Comparison of ENCODE assay signal across 8 mouse cellular contexts in genomic region chr2:118975855-118976254, GRCm38 (mm10). TPM values are rescaled to one million over a fixed set of nuclear protein-coding genes. Genes with fewer than 3 reads are reported as not detected.
DNase-seq lines count a peak whose midpoint lies in the region; ATAC-seq lines count a peak whose summit lies in the region.

No protein-coding gene starts in this region.

- 6% methylated on average over 15 of the region's 15 CpGs for WGBS in neural tube, embryonic 11.5 days
- under 1% methylated on average over 15 of the region's 15 CpGs for WGBS in heart, embryonic 16.5 days
- WGBS in limb, embryonic 15.5 days = 4% methylated on average over 15 of the region's 15 CpGs
- WGBS in stomach, embryonic 16.5 days = 3% methylated on average over 15 of the region's 15 CpGs

- peaks cover 32% of the 10 kb centered on the region for H3K27me3 ChIP-seq in neural tube, embryonic 11.5 days (ENCODE audit: control insufficient read depth, insufficient read depth, low read length)
- H3K27me3 ChIP-seq in heart, embryonic 16.5 days (ENCODE audit: control insufficient read depth, insufficient read depth, low read length) = peaks cover 19% of the 10 kb centered on the region
- H3K27me3 ChIP-seq in limb, embryonic 15.5 days = peaks cover 38% of the 10 kb centered on the region
- peaks cover 28% of the 10 kb centered on the region for H3K27me3 ChIP-seq in stomach, embryonic 16.5 days (ENCODE audit: control insufficient read depth, insufficient read depth, low read length)

- H3K4me1 ChIP-seq in neural tube, embryonic 11.5 days (ENCODE audit: control insufficient read depth, insufficient read depth, low read length) = no peaks in the 10 kb centered on the region
- H3K4me1 ChIP-seq in heart, embryonic 16.5 days (ENCODE audit: control insufficient read depth, insufficient read depth, low read length) = peaks cover 8% of the 10 kb centered on the region
- H3K4me1 ChIP-seq in limb, embryonic 15.5 days = peaks cover 15% of the 10 kb centered on the region
- H3K4me1 ChIP-seq in stomach, embryonic 16.5 days (ENCODE audit: control insufficient read depth, insufficient read depth, low read length) = peaks cover 8% of the 10 kb centered on the region; the same call in 1 of the 2 replicates

- H3K36me3 ChIP-seq in neural tube, embryonic 11.5 days (ENCODE audit: control insufficient read depth, insufficient read depth, low read length) = no peaks in the 10 kb centered on the region
- no peaks in the 10 kb centered on the region for H3K36me3 ChIP-seq in heart, embryonic 16.5 days (ENCODE audit: control insufficient read depth, insufficient read depth)
- no peaks in the 10 kb centered on the region for H3K36me3 ChIP-seq in limb, embryonic 15.5 days
- no peaks in the 10 kb centered on the region for H3K36me3 ChIP-seq in stomach, embryonic 16.5 days (ENCODE audit: control insufficient read depth, insufficient read depth, low read length)

- intact Hi-C loops in left cerebral cortex, postnatal 10 days (cut with DNase I) = no loop called here

- peak; percentile 4; the same call in 1 of the 2 replicates for ATAC-seq in neural tube, embryonic 11.5 days (ENCODE audit: insufficient read depth, low FRiP score, low TSS enrichment)
- peak; percentile 2; the same call in 1 of the 2 replicates for ATAC-seq in common myeloid progenitor, adult 5-6 weeks (replicated peaks; ENCODE audit: low read depth, poor library complexity, severe bottlenecking)
- no peak for ATAC-seq in heart, embryonic 16.5 days (replicated peaks; ENCODE audit: extremely low read depth, insufficient read depth, low FRiP score)
- ATAC-seq in limb, embryonic 15.5 days (ENCODE audit: insufficient number of reproducible peaks, low FRiP score, low TSS enrichment, low read depth) = no peak
- ATAC-seq in stomach, embryonic 16.5 days (ENCODE audit: insufficient read depth, low FRiP score) = no peak

- DNase-seq in neural tube, embryonic 11.5 days (ENCODE audit: low spot score) = no peak
- no peak for DNase-seq in neural tube, embryonic 10.5 days (ENCODE audit: extremely low spot score, low spot score)
- DNase-seq in urinary bladder, postnatal 25 days (ENCODE audit: low spot score) = no peak
- DNase-seq in left cerebral cortex, postnatal 10 days (ENCODE audit: extremely low spot score in 1 of 2, low spot score in 2 of 2) = no peak

- no peak overlapping the region for H3K27ac ChIP-seq in neural tube, embryonic 11.5 days (ENCODE audit: low read depth, low read length)
- no peak overlapping the region for H3K27ac ChIP-seq in heart, embryonic 16.5 days (ENCODE audit: low read length)
- H3K27ac ChIP-seq in limb, embryonic 15.5 days = no peak overlapping the region
- no peak overlapping the region for H3K27ac ChIP-seq in stomach, embryonic 16.5 days (ENCODE audit: low read length)

- H3K4me2 ChIP-seq in neural tube, embryonic 11.5 days (ENCODE audit: low read depth) = peak overlapping the region; percentile 75
- peak overlapping the region; percentile 97 for H3K4me2 ChIP-seq in heart, embryonic 16.5 days (ENCODE audit: low read depth, low read length)
- H3K4me2 ChIP-seq in limb, embryonic 15.5 days = peak overlapping the region; percentile 92
- H3K4me2 ChIP-seq in stomach, embryonic 16.5 days (ENCODE audit: low read depth, low read length) = peak overlapping the region; percentile 96

- H3K4me3 ChIP-seq in neural tube, embryonic 11.5 days (ENCODE audit: low read depth, low read length) = peak overlapping the region; percentile 47
- peak overlapping the region; percentile 72 for H3K4me3 ChIP-seq in heart, embryonic 16.5 days (ENCODE audit: low read length)
- peak overlapping the region; percentile 55 for H3K4me3 ChIP-seq in limb, embryonic 15.5 days
- peak overlapping the region; percentile 67 for H3K4me3 ChIP-seq in stomach, embryonic 16.5 days (replicated peaks; ENCODE audit: low read length)

- H3K9ac ChIP-seq in neural tube, embryonic 11.5 days (ENCODE audit: low read length) = peak overlapping the region; percentile 72
- H3K9ac ChIP-seq in heart, embryonic 16.5 days (ENCODE audit: low read length) = peak overlapping the region; percentile 84
- peak overlapping the region; percentile 61; the same call in 1 of the 2 replicates for H3K9ac ChIP-seq in limb, embryonic 15.5 days
- peak overlapping the region; percentile 85 for H3K9ac ChIP-seq in stomach, embryonic 16.5 days (ENCODE audit: low read length)

- no peaks in the 10 kb centered on the region for H3K9me3 ChIP-seq in neural tube, embryonic 11.5 days (ENCODE audit: control insufficient read depth, low read length)
- H3K9me3 ChIP-seq in heart, embryonic 16.5 days (replicated peaks; ENCODE audit: control insufficient read depth, low read length) = no peaks in the 10 kb centered on the region
- no peaks in the 10 kb centered on the region for H3K9me3 ChIP-seq in limb, embryonic 15.5 days
- no peaks in the 10 kb centered on the region for H3K9me3 ChIP-seq in stomach, embryonic 16.5 days (replicated peaks; ENCODE audit: control insufficient read depth, low read length)

RNA-seq across cellular contexts. Expression of gene Chst14, which starts 49.6 kb away (rescaled TPM):
- 23.4 and 26.0 TPM in 2 replicates for polyA plus RNA-seq in neural tube, embryonic 11.5 days (2014; fragmentation: Nextera tagmentation; extraction: Ambion mirVana)
- total RNA-seq in common myeloid progenitor, adult 5-6 weeks (2017) = 2.9 and 3.9 TPM in 2 replicates
- polyA plus RNA-seq in heart, embryonic 16.5 days (2015; fragmentation: Nextera tagmentation; extraction: Ambion mirVana) = 17.1 and 18.0 TPM in 2 replicates
- 41.2 and 47.0 TPM in 2 replicates for polyA plus RNA-seq in limb, embryonic 15.5 days (2015; fragmentation: Nextera tagmentation; extraction: Ambion mirVana)
- polyA plus RNA-seq in stomach, embryonic 16.5 days (2015; fragmentation: Nextera tagmentation; extraction: Ambion mirVana) = 20.1 and 21.1 TPM in 2 replicates
- 1 to 10 TPM; 2.4 to 2.9 TPM for total RNA-seq in left cerebral cortex, postnatal 10 days (2021)

RNA-seq across cellular contexts. Expression of gene Ccdc32, which starts 53.3 kb away (rescaled TPM):
- polyA plus RNA-seq in neural tube, embryonic 11.5 days (2014; fragmentation: Nextera tagmentation; extraction: Ambion mirVana) = 22.2 and 27.7 TPM in 2 replicates
- 11.4 and 15.7 TPM in 2 replicates for total RNA-seq in common myeloid progenitor, adult 5-6 weeks (2017)
- 18.6 and 19.6 TPM in 2 replicates for polyA plus RNA-seq in heart, embryonic 16.5 days (2015; fragmentation: Nextera tagmentation; extraction: Ambion mirVana)
- polyA plus RNA-seq in limb, embryonic 15.5 days (2015; fragmentation: Nextera tagmentation; extraction: Ambion mirVana) = 24.1 and 26.8 TPM in 2 replicates
- polyA plus RNA-seq in stomach, embryonic 16.5 days (2015; fragmentation: Nextera tagmentation; extraction: Ambion mirVana) = 23.8 and 24.0 TPM in 2 replicates
- total RNA-seq in left cerebral cortex, postnatal 10 days (2021) = 10 to 100 TPM; 61.6 to 61.8 TPM

RNA-seq across cellular contexts. Expression of gene Rpusd2, which starts 58.7 kb away (rescaled TPM):
- polyA plus RNA-seq in neural tube, embryonic 11.5 days (2014; fragmentation: Nextera tagmentation; extraction: Ambion mirVana) = 5.7 and 7.0 TPM in 2 replicates
- 22.3 and 22.8 TPM in 2 replicates for total RNA-seq in common myeloid progenitor, adult 5-6 weeks (2017)
- polyA plus RNA-seq in heart, embryonic 16.5 days (2015; fragmentation: Nextera tagmentation; extraction: Ambion mirVana) = 3.6 and 5.3 TPM in 2 replicates
- polyA plus RNA-seq in limb, embryonic 15.5 days (2015; fragmentation: Nextera tagmentation; extraction: Ambion mirVana) = 2.8 and 4.1 TPM in 2 replicates
- 3.0 and 3.3 TPM in 2 replicates for polyA plus RNA-seq in stomach, embryonic 16.5 days (2015; fragmentation: Nextera tagmentation; extraction: Ambion mirVana)
- total RNA-seq in left cerebral cortex, postnatal 10 days (2021) = 1 to 10 TPM; 6.3 to 6.7 TPM

Comparison
In these comparisons a context has a peak if more than half of its experiments do, and no peak if none do; other contexts are left out.
1. ATAC-seq: peak in neural tube, embryonic 11.5 days (single experiment) and common myeloid progenitor, adult 5-6 weeks (single experiment); none in heart, embryonic 16.5 days (single experiment), limb, embryonic 15.5 days (single experiment) and stomach, embryonic 16.5 days (single experiment).
2. Peak in every context shown above with its lines, with median percentiles within 50 percentile points of each other: H3K4me2 ChIP-seq, H3K4me3 ChIP-seq and H3K9ac ChIP-seq.